Mouse (Mus musculus) heart, adult 18-20 months (tissue): ENCODE results near the gene Gm42791. TPM values are rescaled to one million over a fixed set of nuclear protein-coding genes. Genes with fewer than 3 reads are reported as not detected.

ENCODE experiments used
- DNase-seq, 2 experiments: peaks; one replicate each; pipeline ENCODE4 v3.0.0; 2021 to 2022; ENCODE audit warnings: mixed read lengths in 1 of 2
- long read RNA-seq, 2 experiments: library from polyadenylated mRNA; stranded (forward); transcript quantifications; one replicate each; pipeline ENCODE4 v2.0.0; 2021
- total RNA-seq, 2 experiments: library from RNA; stranded (reverse); gene quantifications; 2 replicates each; pipeline ENCODE4 v1.2.3; 2021

Gene Gm42791
- 1 to 10 TPM; 2.7 to 5.3 TPM for total RNA-seq
- long read RNA-seq, experiment 1: 0 reads
- long read RNA-seq, experiment 2, partial matches to known transcripts: 0 of 1 reads
- long read RNA-seq, experiment 2, other reads (novel, unspliced or antisense): 1 of 1 reads

GRCm38 (mm10) chr5:148994706-148995414, at the start of gene Gm42791:
Gene Gm42791 (minus strand): TSS chr5:148995147.
- DNase-seq: peak; percentile 96 to 97

DNA sequence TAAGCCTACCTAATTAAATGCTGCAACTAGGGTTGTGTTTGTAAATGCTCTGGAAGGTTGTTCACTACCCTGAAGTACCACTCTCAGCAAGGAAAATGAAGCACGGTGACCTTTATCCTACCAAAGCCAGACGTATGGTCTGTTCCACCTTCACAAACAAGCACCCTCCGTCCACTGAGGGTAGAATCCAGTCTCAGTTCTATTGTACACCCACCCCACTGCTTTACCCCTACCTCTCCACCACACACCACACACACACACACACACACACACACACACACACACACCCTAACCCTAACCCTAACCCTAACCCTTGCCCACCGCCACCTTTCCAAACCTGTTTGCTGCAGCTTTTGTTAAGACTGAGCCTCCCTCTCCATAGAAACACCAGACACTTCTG, 49.1 kb upstream of the Gm42791 start:
- no peak for DNase-seq

DNA sequence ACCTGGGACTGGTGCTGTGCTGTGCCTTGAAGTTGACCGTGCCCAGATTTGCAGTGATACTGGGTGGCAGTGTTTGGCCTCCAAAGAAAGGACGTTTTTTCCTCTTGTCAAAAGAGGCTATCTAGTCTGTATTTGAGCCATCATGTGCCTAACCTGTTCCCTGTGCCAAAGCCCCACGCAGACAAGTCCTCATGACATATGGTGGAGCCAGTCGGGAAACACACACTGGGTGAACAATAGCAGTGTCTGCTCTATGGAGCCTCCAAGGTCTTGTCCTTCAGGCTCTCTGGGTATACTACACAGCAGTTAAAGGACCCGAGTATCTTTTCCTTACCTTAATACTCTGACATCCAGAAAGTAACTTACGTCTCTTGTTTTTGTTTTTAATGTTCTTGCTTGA, 48.3 kb upstream of the Gm42791 start:
- DNase-seq: no peak

DNA sequence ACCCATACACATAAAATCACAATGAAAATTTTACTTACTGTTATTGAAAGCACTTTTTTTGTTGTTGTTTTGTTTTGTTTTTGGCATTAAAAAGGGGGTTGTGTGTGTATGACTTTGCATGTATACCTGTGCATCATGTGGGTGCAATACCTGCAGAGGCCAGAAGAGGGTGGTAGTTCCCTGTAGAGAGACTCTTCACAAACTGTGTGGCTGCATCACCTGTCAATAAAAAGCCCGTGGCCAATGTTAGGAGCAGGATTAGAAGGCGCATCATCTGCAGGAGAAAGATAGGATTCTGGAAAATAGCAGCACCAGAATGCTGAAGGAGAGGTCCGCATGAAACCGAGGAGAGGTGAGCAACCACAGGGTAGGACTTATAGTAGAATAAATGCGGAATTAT, 44.9 kb upstream of the Gm42791 start:
- no peak for DNase-seq

GRCm38 (mm10) chr5:149037729-149038128, 42.8 kb upstream of the Gm42791 start:
- peak; percentile 72 to 74 for DNase-seq

DNA sequence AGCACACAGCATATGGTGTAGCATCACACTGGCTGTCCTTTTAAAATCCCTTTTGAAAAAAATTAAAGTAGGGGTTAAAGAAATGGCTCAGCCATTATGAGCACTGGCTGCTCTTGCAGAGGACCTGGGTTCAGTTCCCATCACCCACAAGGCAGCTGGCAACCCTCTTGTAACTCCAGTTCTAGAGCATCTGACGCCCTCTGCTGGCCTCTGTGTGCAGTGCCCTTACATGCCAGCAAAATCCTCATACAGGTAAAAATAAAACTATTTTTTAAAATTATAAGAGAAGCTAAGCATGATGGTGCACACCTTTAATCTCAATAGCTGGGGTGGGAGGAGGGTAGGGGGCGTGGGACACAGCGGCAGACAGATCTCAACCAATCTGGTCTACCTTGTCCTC, 42.0 kb upstream of the Gm42791 start:
- DNase-seq: no peak

DNA sequence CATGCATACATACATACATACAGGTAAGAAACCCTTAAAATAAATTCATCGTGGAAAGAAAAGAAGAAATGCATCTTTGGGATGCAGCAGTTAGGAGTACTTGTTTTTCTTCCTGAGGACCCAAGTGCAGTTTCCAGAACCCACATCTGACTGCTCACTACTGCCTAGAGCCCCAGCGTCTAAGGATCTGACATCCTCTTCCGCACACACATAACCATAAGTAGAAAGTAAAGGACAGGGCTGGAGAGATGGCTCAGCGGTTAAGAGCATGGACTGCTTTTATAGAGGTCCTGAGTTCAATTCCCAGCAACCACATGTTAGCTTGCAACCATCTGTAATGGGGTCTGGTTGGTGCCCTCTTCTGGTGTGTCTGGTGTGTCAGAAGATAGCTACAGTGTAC, 37.5 kb upstream of the Gm42791 start:
- DNase-seq: no peak

DNA sequence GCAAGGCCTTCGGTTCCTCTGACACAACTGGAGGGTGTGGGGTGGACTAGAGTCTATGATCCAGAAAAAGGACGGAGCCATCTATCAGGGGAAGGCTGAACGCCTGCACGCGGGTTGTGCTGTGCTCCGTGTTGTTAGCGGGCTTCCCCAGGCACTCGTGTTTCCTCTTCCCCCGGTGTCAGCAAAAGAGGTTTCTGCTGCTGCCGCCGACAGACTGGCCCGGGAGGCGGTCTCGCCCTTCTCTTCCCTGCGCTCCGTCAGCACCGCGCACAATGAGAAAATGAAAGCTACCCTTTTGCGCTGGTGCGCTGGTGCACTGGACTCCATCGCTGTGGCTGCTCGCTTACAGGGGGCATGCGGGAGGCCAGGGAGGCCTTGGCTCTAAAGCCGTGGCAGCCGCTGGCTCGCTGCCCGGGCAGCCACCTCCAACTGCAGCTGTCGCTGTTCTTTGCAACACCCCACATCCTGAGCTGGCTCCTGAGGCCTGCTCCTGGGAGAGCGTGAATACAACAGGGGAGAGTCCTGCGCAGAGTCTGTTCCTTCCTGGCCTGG, 36.3 kb upstream of the Gm42791 start:
- peak; percentile 76 to 83 for DNase-seq

DNA sequence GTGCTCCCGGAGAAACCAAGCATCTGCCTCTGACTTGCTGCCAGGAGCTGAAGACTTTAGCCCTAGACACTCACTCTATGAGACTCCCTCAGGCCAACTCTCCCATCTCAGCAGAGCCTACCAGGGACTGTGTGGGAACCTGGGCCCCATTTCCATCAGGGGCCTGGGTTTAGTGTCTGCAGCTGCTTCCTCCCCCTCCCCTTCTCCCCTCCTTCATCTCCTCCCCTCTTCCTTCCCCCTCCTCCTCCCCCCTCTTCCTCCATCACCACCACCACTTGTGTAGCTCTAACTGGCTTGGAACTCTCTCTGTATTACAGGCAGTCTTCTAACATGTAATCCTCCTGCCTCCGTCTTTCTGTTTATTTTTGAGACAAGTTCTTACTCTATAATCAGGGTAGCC, 35.2 kb upstream of the Gm42791 start:
- DNase-seq: no peak

DNA sequence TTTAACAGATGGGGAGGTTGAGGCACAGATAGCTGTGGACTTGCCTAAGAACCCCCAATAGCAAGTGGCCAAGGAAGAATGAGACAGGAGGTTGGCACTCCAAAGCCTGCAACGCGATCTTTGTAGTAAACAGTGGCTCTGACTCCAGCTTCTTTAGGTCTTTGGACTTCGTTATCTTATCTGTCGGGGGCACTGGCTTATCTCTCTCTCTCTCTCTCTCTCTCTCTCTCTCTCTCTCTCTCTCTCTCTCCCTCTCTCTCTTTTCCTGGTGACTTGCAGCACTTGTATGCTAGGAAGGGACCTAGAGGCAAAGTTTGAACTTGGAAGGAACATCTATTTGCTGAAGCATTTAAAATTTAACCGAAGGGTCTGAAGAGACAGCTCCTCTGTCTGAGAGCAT, 33.4 kb upstream of the Gm42791 start:
- DNase-seq: no peak

DNA sequence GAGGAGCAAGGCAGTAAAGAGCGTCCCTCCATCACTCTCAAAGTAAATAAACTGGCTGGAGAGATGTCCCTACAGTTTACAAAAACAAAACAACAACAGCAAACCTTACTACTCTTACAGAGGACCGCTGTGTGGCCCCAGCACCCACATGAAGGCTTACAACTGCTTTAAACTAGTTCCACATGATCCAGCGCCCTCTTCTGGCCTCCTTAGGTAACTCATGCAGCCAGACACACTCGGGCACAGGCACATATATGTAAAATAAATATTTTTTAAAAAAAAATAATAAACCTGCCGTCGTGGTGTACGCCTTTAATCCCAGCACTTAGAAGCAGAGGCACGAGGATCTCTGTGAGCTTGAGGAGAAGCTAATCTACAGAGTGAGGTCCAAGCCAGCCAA, 32.4 kb upstream of the Gm42791 start:
- DNase-seq: no peak

GRCm38 (mm10) chr5:149021120-149021519, 26.2 kb upstream of the Gm42791 start:
- DNase-seq: no peak

DNA sequence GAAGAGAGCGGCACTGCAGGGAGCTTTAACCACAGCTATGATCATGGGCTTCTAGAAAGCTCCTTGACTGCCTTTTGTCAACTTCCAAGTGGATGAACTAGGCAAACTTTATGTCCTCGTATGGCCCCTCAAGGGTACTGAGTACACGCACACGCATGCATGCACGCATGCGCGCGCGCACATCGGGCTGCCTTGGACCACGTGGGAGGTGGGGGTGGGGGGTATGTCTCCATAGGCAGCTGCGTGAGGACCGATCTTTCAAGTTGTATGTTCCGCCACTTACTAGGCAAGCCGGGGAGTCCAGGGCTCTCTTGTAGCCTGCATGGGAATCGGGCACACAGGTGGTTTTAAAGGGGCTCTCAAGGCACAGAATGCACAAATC, 25.7 kb upstream of the Gm42791 start:
- no peak for DNase-seq

- DNase-seq: peak in 1 of 2 experiments; percentile 22
Observed at GRCm38 (mm10) chr5:149020059-149020680, 25.2 kb upstream of the Gm42791 start.

- no peak for DNase-seq
Observed at GRCm38 (mm10) chr5:149017666-149018415, 22.9 kb upstream of the Gm42791 start.

DNA sequence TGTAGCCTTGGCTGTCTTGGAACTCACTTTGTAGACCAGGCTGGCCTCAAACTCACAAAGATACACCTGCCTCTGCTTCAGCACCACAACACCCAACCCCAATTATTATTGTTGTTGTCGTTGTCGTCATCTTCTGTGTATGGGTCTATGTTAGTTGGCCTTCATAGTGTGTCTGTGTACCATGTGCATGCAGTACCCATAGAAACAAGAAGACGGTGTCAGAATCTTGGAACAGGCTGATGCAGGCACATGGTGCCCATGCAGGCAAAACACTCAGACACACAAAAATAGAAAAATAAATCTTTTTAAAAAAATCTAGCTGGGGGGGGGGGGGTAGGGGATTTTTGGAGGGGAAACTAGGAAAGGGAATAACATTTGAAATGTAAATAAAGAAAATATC, 22.2 kb upstream of the Gm42791 start:
- DNase-seq: no peak

- DNase-seq: no peak
Observed at GRCm38 (mm10) chr5:149016261-149016660, 21.3 kb upstream of the Gm42791 start.

DNA sequence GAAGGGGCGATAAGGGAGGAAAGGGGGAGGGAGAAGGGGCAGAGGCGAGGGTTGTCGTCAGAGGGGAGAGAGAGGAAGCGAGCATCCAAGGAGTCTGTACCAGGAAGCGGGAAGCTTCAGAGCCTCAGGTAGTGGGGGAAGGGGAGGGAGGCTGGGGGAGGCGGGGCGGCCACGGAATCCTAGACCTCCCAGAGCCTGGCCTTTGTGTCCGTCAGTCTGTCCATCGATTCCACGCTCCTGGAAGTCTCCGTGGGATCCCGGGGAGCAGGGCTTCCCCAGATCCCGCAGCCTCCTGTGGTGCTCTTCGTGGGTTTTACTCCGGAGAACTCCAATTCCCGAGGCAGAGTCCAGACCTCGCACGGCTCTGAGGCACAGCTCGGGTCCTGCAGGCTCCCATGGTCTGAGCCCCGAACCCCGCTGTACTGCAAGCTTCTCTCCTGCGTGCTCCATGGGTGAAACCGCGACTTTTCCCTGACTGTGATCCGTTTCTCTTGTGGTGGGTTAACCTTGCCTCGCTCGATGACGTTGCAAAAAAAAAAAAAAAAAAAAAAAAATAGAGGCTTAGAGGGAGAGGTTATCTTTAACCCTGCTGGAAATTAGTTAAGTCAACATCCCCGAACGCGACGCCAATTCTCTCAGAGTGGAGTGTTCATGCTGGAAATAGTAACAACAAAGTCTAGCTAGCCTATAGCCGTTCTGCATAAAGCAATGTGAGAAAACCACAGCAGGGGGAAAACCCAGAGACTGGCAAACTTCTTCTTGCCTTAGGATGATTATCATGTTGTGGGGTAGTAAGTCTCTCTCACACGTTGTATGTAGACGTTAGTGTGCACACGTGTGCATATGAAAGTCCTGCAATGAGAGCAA, 20.6 kb upstream of the Gm42791 start:
- peak; percentile 28 to 52 for DNase-seq

GRCm38 (mm10) chr5:149014600-149015268, 19.8 kb upstream of the Gm42791 start:
- no peak for DNase-seq

- no peak for DNase-seq
Observed at GRCm38 (mm10) chr5:149013817-149014508, 19.0 kb upstream of the Gm42791 start.

DNA sequence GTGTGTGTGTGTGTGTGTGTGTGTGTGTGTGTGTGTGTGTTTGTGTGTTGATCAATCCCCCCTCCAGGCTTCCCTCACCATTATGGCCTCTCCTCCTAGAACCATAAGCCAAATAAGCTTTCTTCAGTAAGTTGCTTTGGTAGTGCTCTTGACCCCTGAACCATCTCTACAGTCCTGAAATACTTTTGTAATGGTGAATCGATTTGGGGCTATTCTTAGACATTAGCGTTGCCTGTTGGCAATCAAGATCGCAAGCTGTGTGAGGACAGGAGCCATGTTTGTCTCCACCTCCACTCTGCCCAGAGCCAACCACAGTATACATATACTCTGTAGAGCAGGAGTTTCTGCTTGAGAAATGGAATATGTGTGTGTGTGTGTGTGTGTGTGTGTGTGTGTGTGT, 14.2 kb upstream of the Gm42791 start:
- DNase-seq: no peak
